Mouse (Mus musculus) large intestine, adult 2 months (tissue): ENCODE measurements around the gene Bpifb6. TPM values are rescaled to one million over a fixed set of nuclear protein-coding genes. Genes with fewer than 3 reads are reported as not detected.
A peak's percentile ranks its signal among the peaks of the same experiment; 100 is the strongest.

ENCODE experiments used
- DNase-seq: peaks from one replicate; pipeline ENCODE4 v3.0.0-alpha.2; 2012; ENCODE audit warnings: low read depth, low spot score
- WGBS: fragments of 180-500 bp; shearing (Covaris S2); methylation state at CpG from one replicate; pipeline ENCODE4 v1.1.7; 2018; 5-methylcytosine and 5-hydroxymethylcytosine counted together
- polyA plus RNA-seq: library from polyadenylated mRNA; depleted of rRNA; stranded (reverse); fragments of >200 nt; gene quantifications from 2 replicates; pipeline ENCODE4 v1.2.3, GENCODE M21; 2012; rRNA removed

The Bpifb6 gene
- polyA plus RNA-seq, 1 experiment: not detected

DNA sequence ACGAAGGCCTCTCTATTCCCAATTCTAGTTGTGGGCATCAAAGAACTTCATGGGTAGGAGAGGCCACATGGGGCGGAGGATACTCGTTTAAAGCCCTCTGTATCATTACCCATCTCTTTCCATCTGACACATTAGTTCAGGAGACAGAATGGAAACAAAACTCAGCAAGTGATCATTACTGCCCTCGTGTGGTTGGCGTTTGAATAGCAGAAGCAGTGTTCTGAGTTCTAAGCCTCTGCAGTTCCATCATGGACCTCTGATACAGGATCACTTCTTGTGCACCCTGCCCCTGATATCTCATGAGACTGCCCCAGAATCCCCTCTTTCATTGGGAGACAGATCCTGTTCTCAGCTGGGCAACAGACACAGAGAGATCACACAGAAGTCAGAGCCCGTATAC, 52.7 kb downstream of the Bpifb6 start:
- DNase-seq: peak; percentile 21
- 29% methylated on average over 6 of the region's 6 CpGs for WGBS

DNA sequence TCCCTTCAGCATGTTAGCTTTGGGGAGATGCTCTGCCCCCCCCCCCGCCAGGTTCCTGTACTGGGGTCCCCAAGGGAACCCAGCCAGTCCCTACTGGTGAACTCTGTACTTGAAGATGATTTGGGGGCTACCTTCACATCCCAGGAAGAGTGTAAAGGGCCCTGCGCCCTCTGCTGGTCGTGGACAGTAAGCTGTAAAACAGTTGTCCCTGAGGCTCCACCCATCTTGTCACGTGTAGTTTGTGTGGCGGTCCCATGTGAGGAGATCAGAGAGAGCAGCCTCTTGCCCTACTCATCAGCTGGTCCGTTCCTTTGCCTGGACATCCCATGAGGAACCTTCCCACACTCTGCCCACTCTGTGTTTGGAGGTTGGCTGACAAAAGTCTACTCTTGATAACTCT, 53.6 kb downstream of the Bpifb6 start:
- 6% methylated on average over 6 of the region's 6 CpGs for WGBS
- DNase-seq: no peak

Other genes starting within 250 kb of the Bpifb6 start
- gene Dnmt3c, start 203.7 kb upstream of the Bpifb6 start, polyA plus RNA-seq: not detected in 2 replicates
- gene Mapre1, start 159.1 kb upstream of the Bpifb6 start, polyA plus RNA-seq: 9.8 and 10.8 TPM in 2 replicates
- 0.07 and 0.27 TPM in 2 replicates for gene Efcab8, start 120.5 kb upstream of the Bpifb6 start, polyA plus RNA-seq
- not detected in 2 replicates for gene Sun5, start 29.3 kb upstream of the Bpifb6 start, polyA plus RNA-seq
- gene Bpifb2, start 25.3 kb upstream of the Bpifb6 start, polyA plus RNA-seq: not detected in 2 replicates
- gene Bpifb3, start 17.8 kb downstream of the Bpifb6 start, polyA plus RNA-seq: not detected in 2 replicates
- gene Bpifb4, start 37.8 kb downstream of the Bpifb6 start, polyA plus RNA-seq: not detected in 2 replicates
- gene Bpifa6, start 74.6 kb downstream of the Bpifb6 start, polyA plus RNA-seq: not detected in 2 replicates
- not detected in 2 replicates for gene Bpifa2, start 107.9 kb downstream of the Bpifb6 start, polyA plus RNA-seq
- not detected in 2 replicates for gene Bpifa3, start 229.9 kb downstream of the Bpifb6 start, polyA plus RNA-seq
- not detected in 2 replicates for gene Bpifa1, start 242.5 kb downstream of the Bpifb6 start, polyA plus RNA-seq